Mouse (Mus musculus): ENCODE data around the gene Klhl2. TPM values are rescaled to one million over a fixed set of nuclear protein-coding genes. Genes with fewer than 3 reads are reported as not detected.

Klhl2 gene
- total and polyA plus RNA-seq, 3 experiments, result 9.3 to 11.5 (median 10.8) TPM

DNA sequence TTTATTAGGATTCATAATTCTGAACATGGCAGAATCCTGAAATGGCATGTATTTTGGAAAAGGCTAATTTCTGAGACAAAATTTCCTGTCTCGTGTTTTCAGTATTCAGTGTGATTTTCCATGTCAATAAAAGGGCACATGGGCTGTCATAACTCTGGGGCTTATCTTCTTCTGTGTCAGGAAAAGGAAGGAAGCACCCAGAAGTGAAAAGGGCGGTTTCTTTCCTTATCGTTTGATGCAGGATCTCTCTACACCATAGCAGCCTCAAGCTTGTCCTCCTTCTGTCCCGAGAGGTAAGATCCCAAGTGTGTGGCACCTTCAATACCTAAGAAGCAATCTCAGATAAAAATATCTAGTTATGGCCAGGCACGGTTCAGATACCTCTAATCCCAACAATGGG, 65.6 kb downstream of the Klhl2 start:
- Histone ChIP-seq H3K4me2 (ENCODE audit: insufficient read depth, low read depth, poor library complexity, severe bottlenecking) (no peak overlapping the region), H3K9me3 (replicated peaks; ENCODE audit: low read length) (no peaks in the 10 kb centered on the region), H3K36me3 (replicated peaks in 1 of 2; ENCODE audit: control insufficient read depth in 1 of 2, insufficient read depth in 1 of 2, low read length in 1 of 2) (peaks cover 5 to 42% of the 10 kb centered on the region in 2 experiments), H3K9ac (ENCODE audit: insufficient read depth, low read depth) (no peak overlapping the region), H3K79me2 (replicated peaks; ENCODE audit: control insufficient read depth, extremely low read depth, insufficient read depth, poor library complexity, severe bottlenecking) (no peaks in the 10 kb centered on the region), H3K4me3 (replicated peaks in 1 of 3; ENCODE audit: low read depth in 2 of 3, low read length in 2 of 3, poor library complexity in 1 of 3) (no peak overlapping the region), H3K27ac (ENCODE audit: insufficient read depth, low read depth) (no peak overlapping the region), H3K27me3 (replicated peaks) (no peaks in the 10 kb centered on the region), H3K4me1 (ENCODE audit: control insufficient read depth in 1 of 2, insufficient read depth in 2 of 2) (peaks cover 0 to 14% of the 10 kb centered on the region in 2 experiments; a peak in 2 of 4 replicates)
- no peak for DNase-seq (ENCODE audit: extremely low read depth)
- in situ Hi-C loops (cut with MboI; ENCODE audit: low pct_ligation_motif_present, low pct_unique_long_range_greater_than_20kb, low sequenced_read_pairs) (no loop called here), dilution Hi-C loops (cut with MboI; ENCODE audit: extremely low pct_ligation_motif_present, extremely low pct_unique_long_range_greater_than_20kb, low sequenced_read_pairs) (no loop called here)
- TF ChIP-seq SIN3A (IDR thresholded peaks at IDR 0.05; ENCODE audit: low read length) (no peak), GABPA (IDR thresholded peaks at IDR 0.05; ENCODE audit: insufficient replicate concordance, low read depth, low read length) (no peak), NRF1 (IDR thresholded peaks at IDR 0.05; ENCODE audit: low read depth, low read length) (no peak), JUN (IDR thresholded peaks at IDR 0.05; ENCODE audit: insufficient read depth, low read depth, low read length) (no peak), RCOR1 (conservative IDR thresholded peaks at IDR 0.05; ENCODE audit: low read depth, low read length) (no peak), CHD2 (IDR thresholded peaks at IDR 0.05; ENCODE audit: low read length) (no peak), ZNF384 (IDR thresholded peaks at IDR 0.05; ENCODE audit: low read depth, low read length) (no peak), USF2 (conservative IDR thresholded peaks at IDR 0.05; ENCODE audit: low read depth, low read length) (no peak), ZC3H11A (IDR thresholded peaks at IDR 0.05; ENCODE audit: low read depth, low read length) (no peak), ETS1 (conservative IDR thresholded peaks at IDR 0.05; ENCODE audit: low read depth, low read length) (no peak), PAX5 (IDR thresholded peaks at IDR 0.05; ENCODE audit: low read length) (no peak), POLR2A (IDR thresholded peaks at IDR 0.05; ENCODE audit: low read depth, low read length) (no peak), POLR2AphosphoS2 (IDR thresholded peaks at IDR 0.05; ENCODE audit: low read depth, low read length) (no peak), TBP (conservative IDR thresholded peaks at IDR 0.05; ENCODE audit: low read depth, low read length) (no peak), CHD1 (IDR thresholded peaks at IDR 0.05; ENCODE audit: low read depth, low read length) (no peak)

DNA sequence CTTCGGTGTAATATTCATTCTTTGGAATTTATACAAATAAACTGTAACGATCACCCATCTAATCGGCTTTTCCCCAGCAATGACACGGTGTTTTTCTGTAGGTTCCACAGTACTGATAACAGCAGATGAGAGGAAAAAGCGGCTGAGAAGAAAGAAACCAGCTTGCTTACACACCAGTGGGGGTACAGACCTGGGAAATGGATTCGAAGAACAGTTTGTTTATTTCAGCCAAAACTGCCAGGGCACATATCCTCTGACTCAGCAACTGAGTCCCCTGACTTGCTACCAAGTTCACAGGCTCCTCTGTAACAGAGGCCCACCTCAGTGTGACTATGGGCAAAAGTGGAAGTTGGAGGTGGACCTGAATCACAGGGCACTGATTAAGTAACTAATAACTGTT, 67.9 kb downstream of the Klhl2 start:
- no peak overlapping the region for H3K9ac ChIP-seq (ENCODE audit: insufficient read depth, low read depth)
- no peak overlapping the region for H3K4me2 ChIP-seq (ENCODE audit: insufficient read depth, low read depth, poor library complexity, severe bottlenecking)
- in situ Hi-C loops (cut with MboI; ENCODE audit: low pct_ligation_motif_present, low pct_unique_long_range_greater_than_20kb, low sequenced_read_pairs) (no loop called here), dilution Hi-C loops (cut with MboI; ENCODE audit: extremely low pct_ligation_motif_present, extremely low pct_unique_long_range_greater_than_20kb, low sequenced_read_pairs) (no loop called here)
- H3K27ac ChIP-seq (ENCODE audit: insufficient read depth, low read depth), result no peak overlapping the region
- no peak overlapping the region for H3K4me3 ChIP-seq (replicated peaks in 1 of 3; ENCODE audit: low read depth in 2 of 3, low read length in 2 of 3, poor library complexity in 1 of 3)
- no peak for DNase-seq (ENCODE audit: extremely low read depth)
- no peaks in the 10 kb centered on the region for H3K27me3 ChIP-seq (replicated peaks)
- peaks cover 0 to 5% of the 10 kb centered on the region in 2 experiments; a peak in 1 of 4 replicates for H3K4me1 ChIP-seq (ENCODE audit: control insufficient read depth in 1 of 2, insufficient read depth in 2 of 2)
- no peak for TF ChIP-seq PAX5 (IDR thresholded peaks at IDR 0.05; ENCODE audit: low read length)
- no peak for TF ChIP-seq ZC3H11A (IDR thresholded peaks at IDR 0.05; ENCODE audit: low read depth, low read length)
- TF ChIP-seq MXI1 (IDR thresholded peaks at IDR 0.05; ENCODE audit: low read depth, low read length), result no peak
- TF ChIP-seq CTCF (conservative IDR thresholded peaks at IDR 0.05 in 1 of 2, IDR thresholded peaks at IDR 0.05 in 1 of 2; ENCODE audit: low read depth in 2 of 2, low read length in 2 of 2), result no peak
- TF ChIP-seq SMC3 (IDR thresholded peaks at IDR 0.05; ENCODE audit: low read depth, low read length), result no peak
- no peak for TF ChIP-seq ZMIZ1 (IDR thresholded peaks at IDR 0.05; ENCODE audit: low read depth, low read length)
- TF ChIP-seq USF2 (conservative IDR thresholded peaks at IDR 0.05; ENCODE audit: low read depth, low read length), result no peak
- no peak for TF ChIP-seq CHD2 (IDR thresholded peaks at IDR 0.05; ENCODE audit: low read length)
- no peak for TF ChIP-seq CHD1 (IDR thresholded peaks at IDR 0.05; ENCODE audit: low read depth, low read length)
- no peak for TF ChIP-seq UBTF (IDR thresholded peaks at IDR 0.05; ENCODE audit: low read depth, low read length)
- TF ChIP-seq SIN3A (IDR thresholded peaks at IDR 0.05; ENCODE audit: low read length), result no peak
- TF ChIP-seq RCOR1 (conservative IDR thresholded peaks at IDR 0.05; ENCODE audit: low read depth, low read length), result no peak
- TF ChIP-seq BHLHE40 (IDR thresholded peaks at IDR 0.05; ENCODE audit: low read depth, low read length), result no peak
- TF ChIP-seq POLR2A (IDR thresholded peaks at IDR 0.05; ENCODE audit: low read depth, low read length), result no peak
- TF ChIP-seq HCFC1 (IDR thresholded peaks at IDR 0.05; ENCODE audit: low read depth, low read length), result no peak
- TF ChIP-seq ELF1 (IDR thresholded peaks at IDR 0.05; ENCODE audit: low read depth, low read length), result no peak
- TF ChIP-seq MEF2A (IDR thresholded peaks at IDR 0.05; ENCODE audit: borderline replicate concordance, low read depth, low read length), result no peak
- TF ChIP-seq TBP (conservative IDR thresholded peaks at IDR 0.05; ENCODE audit: low read depth, low read length), result no peak
- TF ChIP-seq ETS1 (conservative IDR thresholded peaks at IDR 0.05; ENCODE audit: low read depth, low read length), result no peak
- H3K36me3 ChIP-seq (replicated peaks in 1 of 2; ENCODE audit: control insufficient read depth in 1 of 2, insufficient read depth in 1 of 2, low read length in 1 of 2), result peaks cover 13 to 57% of the 10 kb centered on the region in 2 experiments
- no peaks in the 10 kb centered on the region for H3K79me2 ChIP-seq (replicated peaks; ENCODE audit: control insufficient read depth, extremely low read depth, insufficient read depth, poor library complexity, severe bottlenecking)
- no peaks in the 10 kb centered on the region for H3K9me3 ChIP-seq (replicated peaks; ENCODE audit: low read length)

All from CH12.LX (cell line).